Mouse (Mus musculus): Measurements from ENCODE around the gene Foxe1.

Gene Foxe1

GRCm38 (mm10) chr4:46347580-46348515 lies 4.4 kb downstream of the Foxe1 start:
- DNase-seq (ENCODE audit: low spot score in 2 of 2), result no peak

DNA sequence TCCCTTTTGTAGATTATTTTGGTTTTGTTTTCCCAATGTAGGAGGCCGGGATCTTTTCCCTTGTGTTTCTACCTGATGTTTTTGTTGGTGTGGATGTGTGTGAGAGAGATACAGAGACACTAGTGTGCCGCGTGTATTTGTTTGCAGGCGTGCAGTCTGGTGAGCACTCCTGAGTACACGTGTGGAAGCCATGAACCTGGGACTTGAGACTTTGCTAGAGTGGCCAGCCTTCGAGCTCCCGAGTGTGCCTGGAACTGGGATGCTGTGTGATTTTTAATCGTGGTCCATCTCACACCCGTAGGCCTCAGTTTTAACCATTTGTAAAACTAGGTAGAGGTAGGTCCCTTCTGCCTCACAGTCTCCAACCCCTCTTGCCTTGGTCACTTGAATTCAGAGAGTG lies 5.5 kb downstream of the Foxe1 start:
- DNase-seq (ENCODE audit: low spot score in 2 of 2), result no peak

DNA sequence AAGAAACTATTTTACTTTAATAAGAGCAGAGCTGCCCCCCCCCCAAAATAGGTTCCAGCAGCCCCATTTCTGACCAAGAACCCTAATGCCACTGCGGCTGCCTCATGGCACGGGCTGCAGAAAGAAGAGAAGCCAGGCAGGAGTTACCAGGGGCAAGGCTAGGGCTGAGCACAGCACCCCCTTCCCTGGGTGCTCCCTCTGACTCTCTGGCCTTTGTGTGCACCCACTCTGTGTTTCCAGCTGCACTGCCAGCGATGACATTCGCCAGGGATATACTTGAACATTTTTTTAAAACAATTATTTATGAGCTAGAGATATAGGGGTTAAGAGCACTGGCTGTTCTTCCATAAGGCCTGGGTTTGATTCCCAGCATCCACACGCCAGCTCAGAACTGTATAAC lies 6.1 kb downstream of the Foxe1 start:
- DNase-seq (ENCODE audit: low spot score in 2 of 2), result no peak

- no peak for DNase-seq (ENCODE audit: low spot score in 2 of 2)
Observed at GRCm38 (mm10) chr4:46353045-46353444, 9.6 kb downstream of the Foxe1 start.

DNA sequence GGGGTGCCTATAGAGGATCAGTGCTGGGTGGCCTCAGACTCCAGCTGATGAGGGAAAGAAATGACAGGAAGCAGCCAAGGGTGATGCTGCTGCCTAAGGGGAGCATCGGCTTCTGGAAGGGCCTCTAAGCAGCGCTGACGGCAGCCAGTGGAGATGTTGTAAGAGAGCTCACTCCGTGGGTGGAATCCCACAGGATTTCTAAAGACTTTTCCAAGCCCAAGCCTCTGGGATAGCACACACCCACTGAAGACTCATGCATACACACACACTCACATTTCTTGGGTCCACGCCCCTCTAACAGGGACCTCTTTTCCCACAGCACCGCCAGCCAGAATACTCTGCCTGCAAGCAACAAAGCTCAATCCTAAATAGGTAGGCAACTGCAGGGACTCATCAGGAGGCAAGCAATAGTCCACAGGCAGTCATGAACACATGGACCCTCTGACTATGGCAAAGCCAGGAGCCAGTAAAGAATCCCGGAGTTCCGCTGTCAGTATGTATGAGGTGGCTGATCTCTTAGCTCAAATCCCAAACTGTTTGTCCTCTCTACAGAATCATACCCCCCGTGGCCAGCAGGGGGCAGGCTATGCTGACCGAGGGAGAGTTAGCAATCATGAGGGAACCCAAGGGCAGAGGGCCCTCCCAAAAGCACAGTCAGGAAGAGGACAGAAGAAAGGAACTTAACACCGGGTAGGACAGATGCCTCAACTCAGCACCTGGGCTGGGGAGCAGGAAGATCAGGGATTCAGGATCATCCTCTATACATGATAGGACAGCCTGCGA lies 13.1 kb downstream of the Foxe1 start:
- DNase-seq (ENCODE audit: low spot score in 2 of 2), result peak; percentile 48 to 54

DNA sequence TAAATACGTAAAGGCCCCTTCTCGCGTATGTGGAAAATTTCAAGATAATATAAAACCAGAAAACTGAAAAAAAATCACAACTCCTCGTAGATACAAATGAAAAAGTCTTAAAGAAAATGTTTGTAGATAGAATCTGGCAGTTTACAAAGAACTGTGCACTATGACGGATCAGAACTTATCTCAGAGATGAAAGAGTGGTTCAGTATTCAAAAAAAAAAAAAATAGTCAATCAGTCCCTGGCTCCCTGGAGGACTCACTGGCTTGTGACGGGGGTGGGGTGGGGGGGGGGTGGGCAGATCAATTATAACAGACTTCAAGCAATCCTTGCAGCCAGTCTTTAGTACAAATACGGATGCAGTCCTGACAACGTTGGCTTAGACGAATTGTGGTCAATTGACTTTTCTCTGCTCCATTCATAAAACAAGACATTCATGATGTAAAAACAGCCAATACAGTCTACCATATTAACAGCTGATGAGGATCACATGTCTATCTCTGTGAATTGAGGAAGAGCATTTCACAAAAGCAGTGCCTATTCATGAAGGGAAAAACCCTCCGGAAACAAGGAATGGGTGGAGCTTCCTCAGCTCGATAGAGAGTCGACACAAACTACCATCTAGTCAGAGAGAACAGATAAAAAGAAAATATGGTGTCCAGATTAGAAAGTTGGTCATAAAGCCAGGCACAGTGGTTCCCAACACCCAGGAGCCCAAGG lies 16.3 kb downstream of the Foxe1 start:
- DNase-seq (ENCODE audit: low spot score in 2 of 2), result no peak

GRCm38 (mm10) chr4:46361258-46361657 lies 17.8 kb downstream of the Foxe1 start:
- DNase-seq (ENCODE audit: low spot score in 2 of 2), result no peak

- DNase-seq (ENCODE audit: low spot score in 2 of 2), result no peak
Observed at GRCm38 (mm10) chr4:46364360-46364759, 21.0 kb downstream of the Foxe1 start.

GRCm38 (mm10) chr4:46367487-46367959 lies 24.1 kb downstream of the Foxe1 start:
- no peak for DNase-seq (ENCODE audit: low spot score in 2 of 2)

DNA sequence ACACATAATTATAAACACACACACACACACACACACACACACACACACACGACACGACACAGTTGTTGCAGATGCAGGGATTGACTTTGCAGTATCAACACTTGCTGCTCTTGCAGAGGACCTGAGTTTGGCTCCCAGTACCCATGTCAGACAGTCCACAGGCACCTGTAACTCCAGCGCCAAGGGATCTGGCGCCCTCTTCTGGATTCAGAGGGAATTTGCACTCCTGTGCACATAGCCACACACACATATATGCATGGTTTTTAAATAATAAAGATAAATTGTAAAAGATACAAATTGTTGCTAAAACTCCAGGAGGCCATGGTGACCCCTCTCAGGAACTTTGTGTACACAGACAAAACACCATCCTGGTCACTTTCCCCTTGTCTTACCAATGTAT lies 25.7 kb downstream of the Foxe1 start:
- DNase-seq (ENCODE audit: low spot score in 2 of 2), result no peak

- no peak for DNase-seq (ENCODE audit: low spot score in 2 of 2)
Observed at GRCm38 (mm10) chr4:46370406-46370805, 27.0 kb downstream of the Foxe1 start.

DNA sequence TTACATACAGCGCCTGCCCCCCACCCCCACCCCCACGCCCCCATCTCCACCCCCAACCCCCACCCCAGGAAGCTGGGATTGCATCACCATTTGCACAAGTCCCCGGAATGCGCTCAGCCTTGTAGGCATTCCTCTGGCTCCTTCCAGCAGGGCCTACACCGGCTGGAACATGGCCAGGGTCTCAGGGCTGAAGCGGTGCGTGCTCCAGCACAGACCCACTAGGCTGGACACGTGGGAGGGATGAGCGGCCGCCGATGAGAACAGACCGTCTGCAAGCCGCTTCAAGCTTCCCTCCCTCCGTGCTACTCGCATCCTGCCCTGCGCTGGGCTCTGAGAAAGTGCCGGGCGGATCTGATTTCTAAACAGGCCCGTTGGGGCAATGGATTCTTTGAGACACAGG lies 27.6 kb downstream of the Foxe1 start:
- DNase-seq (ENCODE audit: low spot score in 2 of 2), result peak; percentile 47 to 72

GRCm38 (mm10) chr4:46374455-46374854 lies 31.0 kb downstream of the Foxe1 start:
- DNase-seq (ENCODE audit: low spot score in 2 of 2), result no peak

GRCm38 (mm10) chr4:46374869-46375368 lies 31.5 kb downstream of the Foxe1 start:
- peak; percentile 73 to 84 for DNase-seq (ENCODE audit: low spot score in 2 of 2)

GRCm38 (mm10) chr4:46388556-46388955 lies 45.1 kb downstream of the Foxe1 start:
- DNase-seq (ENCODE audit: low spot score in 2 of 2), result no peak

DNA sequence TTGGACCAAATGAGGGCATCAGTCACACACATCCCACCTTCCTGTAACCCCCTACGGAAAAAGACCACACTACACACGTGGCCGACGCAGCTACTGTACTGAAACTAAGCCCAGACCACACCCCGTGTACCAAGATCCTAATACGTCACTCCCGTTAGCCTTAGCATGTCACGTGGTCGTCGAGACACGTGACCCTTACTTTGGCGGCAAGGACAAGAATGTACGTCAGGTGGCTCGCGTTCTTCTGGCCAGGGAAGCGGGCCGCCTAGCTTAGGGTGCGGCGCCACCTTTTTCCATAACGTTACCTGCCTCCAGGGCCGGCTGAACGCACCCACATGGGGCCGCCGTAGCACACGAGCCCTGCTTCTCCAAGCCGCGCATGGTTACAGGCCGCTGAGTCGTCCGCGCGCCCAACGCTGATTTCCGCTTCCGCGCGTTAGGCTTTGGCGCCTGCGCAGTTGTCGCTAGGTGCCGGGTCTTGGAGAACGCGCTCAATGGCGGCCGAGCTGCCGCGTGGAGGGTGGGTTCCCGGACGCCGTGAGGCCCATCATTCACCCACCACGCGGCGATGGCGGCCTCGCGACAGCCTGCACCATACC lies 45.7 kb downstream of the Foxe1 start, which contains the start of gene Trmo:
Gene Trmo, minus strand, starts transcription at position 425 of the 599 bp plus-strand sequence.
- DNase-seq (ENCODE audit: low spot score in 2 of 2), result peak; percentile 89 to 95

GRCm38 (mm10) chr4:46389612-46390341 lies 46.4 kb downstream of the Foxe1 start:
- peak in 1 of 2 experiments; percentile 30 for DNase-seq (ENCODE audit: low spot score in 2 of 2)

DNA sequence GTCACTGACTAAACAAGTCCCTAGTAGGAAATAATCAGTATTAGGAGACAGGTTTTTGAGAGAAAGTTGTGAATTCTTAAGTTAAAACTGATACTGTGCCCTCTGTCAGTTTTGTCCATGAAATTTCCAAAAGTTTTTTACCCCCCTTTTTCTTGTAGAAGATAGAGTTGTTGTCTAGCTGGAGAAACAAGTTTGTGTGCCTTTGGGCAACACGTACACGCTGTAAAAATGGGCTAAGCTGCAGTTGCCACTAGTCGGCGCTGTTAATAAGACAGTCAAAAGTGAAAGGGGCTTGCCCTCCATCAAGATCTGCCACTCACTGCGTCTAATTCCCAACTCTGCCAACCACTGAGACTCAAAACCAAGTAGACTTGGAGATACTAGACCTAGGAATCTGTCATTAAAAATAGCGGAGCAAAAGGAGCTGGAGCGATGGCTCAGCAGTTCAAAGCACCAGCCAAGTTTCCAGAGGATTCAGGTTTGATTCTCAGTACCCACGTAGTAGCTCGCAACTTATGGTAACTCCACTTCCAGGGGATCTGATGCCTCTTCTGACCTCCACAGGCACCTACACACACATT lies 47.1 kb downstream of the Foxe1 start:
- peak; percentile 61 to 74 for DNase-seq (ENCODE audit: low spot score in 2 of 2)

- no peak for DNase-seq (ENCODE audit: low spot score in 2 of 2)
Observed at GRCm38 (mm10) chr4:46394388-46394787, 51.0 kb downstream of the Foxe1 start.

DNA sequence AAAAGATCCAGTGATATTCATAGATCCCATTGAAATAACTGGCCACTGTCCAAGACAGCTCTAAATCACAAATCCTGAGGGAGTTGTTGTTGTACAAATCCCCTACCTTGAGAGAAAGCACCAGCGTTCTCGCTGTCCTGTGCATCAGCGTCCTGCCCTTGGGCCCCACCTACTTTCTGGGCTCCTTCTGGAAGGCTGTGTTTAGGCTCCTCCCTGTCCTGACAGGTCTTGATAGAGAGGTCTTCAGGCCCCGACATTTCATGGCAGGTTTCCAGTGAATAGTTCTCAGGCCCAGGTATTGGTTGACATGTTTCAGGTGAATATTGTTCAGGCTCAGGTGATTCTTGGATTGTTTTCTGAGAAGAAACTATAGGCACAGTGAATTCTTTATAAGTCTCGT lies 52.3 kb downstream of the Foxe1 start:
- no peak for DNase-seq (ENCODE audit: low spot score in 2 of 2)
